Mouse (Mus musculus) T-helper 1 cell (primary cell): ENCODE measurements around the gene Fgfr2.

Experiments used
- in situ Hi-C: fragments of 300-600 bp; cut with MboI, MseI; formaldehyde crosslinking; loops from one replicate; pipeline ENCODE4 v1.15.1; 2025; ENCODE audit warnings: high pct_unique_total_duplicates

Fgfr2 gene

DNA sequence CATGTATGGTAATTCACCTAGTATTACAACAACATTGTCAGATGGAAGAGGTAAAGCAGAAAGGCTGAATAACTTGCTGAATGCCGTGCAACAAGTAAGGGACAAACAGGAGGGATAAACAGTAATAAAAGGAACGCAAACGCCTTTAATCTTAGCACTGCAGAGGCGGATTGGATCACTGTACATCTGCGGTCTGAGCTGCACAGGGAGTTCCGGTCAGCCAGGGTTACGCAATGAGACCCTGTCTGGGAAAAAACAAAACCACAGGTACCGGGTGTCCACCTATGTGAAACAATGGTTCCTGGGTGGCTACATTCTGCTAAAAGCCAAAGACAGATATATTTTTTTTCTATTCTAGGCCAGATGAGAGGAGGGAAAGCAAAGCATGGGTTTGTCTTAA is 2599.7 kb downstream of the Fgfr2 start:
- in situ Hi-C loops = loop anchor here (25.0 kb wide), 1 partner anchor 1039 kb away; the partner anchor contains the start of gene Bub3

DNA sequence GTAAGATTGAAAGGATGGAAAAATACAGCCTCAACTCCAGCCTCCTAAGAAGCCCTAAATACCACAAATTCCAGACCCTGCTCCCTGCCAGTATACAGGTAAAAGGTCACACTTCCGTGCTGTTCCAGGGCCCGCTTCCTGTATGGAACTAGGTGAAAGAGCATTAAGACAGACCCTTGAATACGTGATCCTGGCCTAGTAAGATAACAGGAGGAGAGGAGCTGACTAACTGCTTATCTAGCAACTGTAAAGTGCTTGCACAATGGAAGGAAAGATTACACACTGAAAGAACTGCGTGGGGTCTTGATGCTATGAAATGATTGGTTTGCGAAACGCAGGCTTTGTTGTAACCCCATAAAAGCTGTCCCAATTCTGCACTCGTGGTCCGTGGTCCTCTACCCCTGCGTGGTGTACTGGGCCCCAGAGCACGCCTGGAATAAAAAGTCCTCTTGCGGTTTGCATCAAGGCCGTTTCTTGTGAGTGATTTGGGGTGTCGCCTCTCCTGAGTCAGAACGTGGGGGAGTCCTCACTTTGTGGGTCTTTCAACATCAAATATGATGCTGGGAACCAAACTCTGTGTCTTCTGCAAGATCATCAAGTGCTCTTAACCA is 2602.2 kb downstream of the Fgfr2 start:
- in situ Hi-C loops = loop anchor here (25.0 kb wide), 1 partner anchor 1041 kb away; the partner anchor contains the start of gene Bub3

DNA sequence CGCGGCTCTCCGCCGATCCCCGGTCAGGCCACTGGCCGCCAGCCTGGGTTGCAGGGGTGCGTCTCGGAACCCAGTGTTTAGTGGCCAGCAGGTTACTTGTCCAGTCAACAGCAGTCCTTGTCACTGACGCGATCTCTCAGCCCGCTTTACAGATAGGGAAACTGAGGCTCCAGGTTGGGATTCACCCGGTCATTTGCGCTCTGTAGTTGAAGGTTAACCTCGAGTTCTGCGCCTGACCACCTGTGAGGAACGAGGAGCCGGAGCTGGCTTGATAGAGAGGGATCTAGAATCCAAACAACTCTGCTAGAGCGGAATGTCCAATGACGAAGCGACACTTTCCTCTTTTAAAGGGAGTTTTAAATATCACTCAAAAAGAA is 2603.1 kb downstream of the Fgfr2 start, which contains the start of gene Ate1:
Gene Ate1 (minus strand): TSS at position 321 of the 377 bp plus-strand sequence.
- in situ Hi-C loops = loop anchor here (25.0 kb wide), 1 partner anchor 1042 kb away; the partner anchor contains the start of gene Bub3

DNA sequence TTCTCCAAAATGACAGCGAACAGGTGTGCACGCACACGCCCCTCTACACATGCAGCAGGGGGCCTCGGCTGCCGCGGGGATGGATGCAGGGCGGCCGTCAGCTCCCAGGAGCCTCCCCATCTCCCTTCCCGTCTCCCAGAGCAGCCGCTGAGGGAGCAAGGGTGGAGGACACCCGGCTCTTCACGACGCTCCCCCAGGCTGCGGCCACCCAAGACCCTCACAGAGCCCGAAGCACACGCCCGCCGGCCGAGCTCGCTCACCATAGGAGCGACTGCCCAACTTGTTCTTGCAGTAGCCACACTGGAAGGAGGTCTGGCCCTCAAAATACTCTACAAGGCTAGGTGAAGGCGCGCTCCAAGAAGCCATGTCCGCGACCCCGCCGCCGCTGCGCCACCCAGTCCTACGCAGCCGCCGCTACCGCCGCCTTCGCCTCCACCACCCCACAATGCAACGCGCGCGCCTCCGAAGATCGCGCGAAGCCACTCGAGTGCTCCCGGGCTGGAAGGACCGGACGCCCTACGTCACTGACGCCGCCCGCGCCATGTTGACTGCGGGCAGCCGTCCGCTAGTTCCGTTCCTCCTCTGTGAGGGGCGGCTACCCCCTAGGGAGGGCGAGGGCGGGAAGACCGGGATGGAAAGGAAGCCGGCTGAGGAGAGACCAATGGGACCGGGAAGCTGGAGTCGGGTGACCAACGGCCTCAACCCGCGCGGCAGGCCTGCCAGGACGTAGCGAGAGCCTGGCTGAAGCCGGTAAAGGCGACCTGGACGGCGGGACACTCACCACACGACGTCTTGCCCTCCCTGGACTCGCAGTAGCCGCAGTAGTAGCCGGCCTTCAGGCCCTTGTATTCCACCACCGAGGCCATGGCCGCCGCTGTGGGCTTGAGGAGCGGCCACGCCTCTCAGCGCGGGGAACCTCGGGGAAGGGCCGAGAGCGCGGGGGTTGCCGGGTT is 2603.8 kb downstream of the Fgfr2 start:
- in situ Hi-C loops = loop anchor here (25.0 kb wide), 1 partner anchor 1043 kb away; the partner anchor contains the start of gene Bub3

DNA sequence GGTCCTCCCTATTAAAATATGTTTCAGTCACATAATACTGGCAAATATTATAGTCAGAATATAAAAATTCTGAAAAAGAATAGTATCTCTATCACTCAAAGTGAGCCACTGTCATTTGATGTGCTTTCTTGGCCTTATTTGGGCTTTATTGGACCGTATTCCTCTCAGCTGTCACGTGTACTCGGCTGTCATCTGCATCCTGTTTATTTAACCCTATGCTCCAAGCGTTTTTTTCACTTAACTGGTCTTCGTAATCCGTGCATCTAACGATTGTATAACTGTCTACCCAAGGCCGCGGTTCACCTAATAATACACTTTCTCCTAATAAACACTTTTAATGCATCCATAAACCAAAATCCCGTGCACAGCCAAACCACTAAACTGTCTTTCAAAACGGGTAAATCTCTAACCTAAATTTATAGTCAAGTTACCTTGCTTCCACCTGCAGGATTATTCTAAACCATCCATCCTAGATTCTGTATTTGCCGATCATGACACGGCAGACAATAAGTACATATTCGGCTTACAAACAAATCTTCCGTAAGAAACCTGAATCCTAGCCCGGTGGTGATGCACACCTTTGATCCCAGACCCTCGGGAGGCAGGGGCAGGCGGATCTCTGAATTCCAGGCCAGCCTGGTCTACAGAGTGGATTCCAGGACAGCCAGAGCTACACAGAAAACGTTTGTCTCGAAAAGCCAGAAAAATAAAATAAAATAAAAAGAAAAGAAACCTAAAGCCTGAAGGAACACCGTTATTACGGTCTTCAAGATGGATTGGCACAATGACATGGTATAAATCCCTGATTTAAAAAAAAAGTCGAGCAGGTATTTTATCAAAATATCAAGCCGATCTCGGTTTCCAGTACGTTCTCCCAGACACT is 2604.7 kb downstream of the Fgfr2 start:
- in situ Hi-C loops = loop anchor here (25.0 kb wide), 1 partner anchor 1044 kb away; the partner anchor contains the start of gene Bub3

DNA sequence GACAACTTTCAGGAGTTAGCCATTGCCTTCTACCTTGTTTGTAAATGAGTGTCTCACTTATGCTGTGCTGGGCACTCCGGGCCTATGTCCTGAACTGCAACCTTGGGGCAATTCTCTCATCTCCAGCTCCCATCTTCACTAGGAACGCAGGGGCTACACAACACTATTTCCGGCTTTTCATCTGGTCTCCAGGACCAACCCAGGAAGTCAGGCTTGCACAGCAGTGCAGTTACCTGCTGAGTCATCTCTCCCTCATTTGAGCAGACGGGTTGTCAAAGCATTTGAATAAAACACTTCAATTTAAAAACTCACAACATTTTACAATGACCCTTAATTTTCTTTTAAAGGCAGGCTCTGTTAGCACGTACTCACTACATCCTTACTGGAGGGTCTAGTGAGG is 2612.9 kb downstream of the Fgfr2 start:
- in situ Hi-C loops = loop anchor here (25.0 kb wide), 1 partner anchor 1052 kb away; the partner anchor contains the start of gene Bub3

DNA sequence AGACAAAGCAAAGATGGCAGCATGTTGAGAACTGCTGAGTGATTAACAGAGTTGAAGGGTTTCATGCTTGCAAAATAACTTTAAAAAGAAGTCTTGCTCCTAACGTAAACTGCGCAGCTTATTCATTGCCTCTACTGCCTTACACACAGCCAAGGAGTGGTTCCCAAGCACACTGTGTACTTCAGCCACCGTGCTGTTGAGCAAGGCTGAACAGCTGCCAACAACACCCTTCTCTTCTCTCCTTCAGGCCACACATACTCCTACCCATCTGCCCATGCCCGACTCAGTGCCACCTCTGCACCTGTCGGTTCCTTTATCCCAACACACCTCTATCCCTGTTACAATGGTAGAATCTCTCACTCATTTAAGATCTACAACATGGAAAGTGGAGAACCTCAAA is 2620.1 kb downstream of the Fgfr2 start:
- in situ Hi-C loops = loop anchor here (25.0 kb wide), 1 partner anchor 1059 kb away; the partner anchor contains the start of gene Bub3

DNA sequence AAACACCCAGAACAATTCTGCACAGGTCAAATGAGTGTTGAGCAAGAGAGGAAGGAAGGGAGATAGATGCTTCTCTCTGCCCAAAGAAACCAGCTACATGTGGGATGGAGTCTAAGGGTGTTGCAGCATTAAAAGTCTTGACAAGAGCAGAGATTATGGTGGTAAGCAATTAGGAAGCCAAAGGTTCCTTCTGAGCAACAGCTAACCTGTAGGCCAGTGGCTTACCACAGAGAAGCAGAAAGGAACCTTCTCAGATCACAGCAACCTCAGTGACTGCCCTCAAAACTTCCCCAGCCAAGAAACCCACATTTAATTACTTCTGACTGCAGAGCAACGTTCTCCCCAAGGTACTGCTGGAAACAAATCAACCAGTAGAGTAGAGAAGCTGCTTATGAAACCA is 2621.7 kb downstream of the Fgfr2 start:
- in situ Hi-C loops = loop anchor here (25.0 kb wide), 1 partner anchor 1061 kb away; the partner anchor contains the start of gene Bub3

DNA sequence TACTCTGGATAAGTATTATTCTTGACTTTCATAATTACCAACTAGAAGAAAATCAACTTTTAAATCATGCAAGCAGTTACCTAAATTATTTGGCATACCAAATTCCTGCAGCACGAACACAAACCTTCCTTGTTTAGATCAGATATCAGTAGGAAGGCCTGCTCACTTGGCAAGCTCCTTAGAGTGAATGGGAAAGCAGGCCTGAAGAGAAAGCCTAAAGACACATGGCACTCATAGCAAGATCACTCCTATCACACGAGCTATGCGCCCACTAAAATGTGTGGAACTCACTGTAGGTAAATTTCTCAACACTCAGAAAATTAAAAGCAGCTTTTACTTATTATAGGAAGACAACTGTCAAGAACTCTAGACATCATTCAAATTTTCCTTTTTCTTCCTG is 2629.8 kb downstream of the Fgfr2 start:
- in situ Hi-C loops = no loop called here

DNA sequence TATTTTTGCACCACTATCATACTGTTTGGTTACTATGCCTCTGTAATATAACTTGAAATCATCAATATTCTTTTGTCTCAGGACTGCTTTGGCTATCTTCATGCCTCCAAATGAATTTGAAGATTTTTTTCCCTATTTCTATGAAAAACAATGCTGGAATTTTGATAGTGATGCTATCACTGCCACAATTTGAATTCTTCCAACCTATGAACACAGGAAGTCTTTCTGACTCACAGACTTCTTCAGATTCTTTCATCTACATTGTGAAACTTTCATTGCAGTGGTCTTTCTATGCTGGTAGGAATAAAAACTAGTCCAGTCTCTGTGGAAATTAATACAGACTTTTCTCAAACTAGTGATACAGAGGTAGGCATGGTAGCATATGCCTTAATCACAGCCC is 2631.1 kb downstream of the Fgfr2 start:
- in situ Hi-C loops = no loop called here

DNA sequence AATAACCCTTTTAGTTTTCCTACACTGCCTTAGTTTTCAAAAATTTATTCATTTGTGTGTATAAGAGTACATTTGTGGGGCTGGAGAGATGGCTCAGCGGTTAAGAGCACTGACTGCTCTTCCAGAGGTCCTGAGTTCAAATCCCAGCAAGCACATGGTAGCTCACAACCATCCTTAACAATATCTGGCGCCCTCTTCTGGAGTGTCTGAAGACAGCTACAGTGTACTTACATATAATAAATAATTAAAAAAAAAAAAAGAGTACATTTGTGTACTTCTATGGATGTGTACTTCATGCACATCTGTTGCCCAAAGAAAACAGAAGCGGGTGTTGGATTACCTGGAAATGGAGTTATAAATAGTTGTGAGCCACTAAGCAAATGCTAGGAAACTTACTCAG is 2644.1 kb downstream of the Fgfr2 start:
- in situ Hi-C loops = loop anchor here (5.0 kb wide), 1 partner anchor 832 kb away; no protein-coding TSS in a partner anchor

DNA sequence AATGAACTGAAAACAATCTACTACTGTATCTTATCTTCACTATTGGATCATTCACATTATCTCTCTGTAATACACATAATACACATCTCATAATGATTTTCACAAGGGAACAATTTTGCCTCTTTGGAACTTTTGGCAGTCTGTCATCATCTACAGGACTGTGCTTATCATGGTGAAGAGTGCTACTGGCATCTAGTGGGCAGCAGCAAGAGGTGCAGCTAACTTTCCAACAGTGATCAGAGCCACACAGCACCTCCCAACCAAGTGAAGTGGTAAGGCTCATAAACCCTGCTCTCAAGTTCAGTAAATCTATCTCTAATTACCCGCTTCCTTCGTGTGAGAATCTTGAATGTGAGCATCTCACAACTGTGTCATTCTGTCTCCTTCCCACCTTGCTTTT is 2647.2 kb downstream of the Fgfr2 start:
- in situ Hi-C loops = loop anchor here (5.0 kb wide), 1 partner anchor 829 kb away; no protein-coding TSS in a partner anchor

DNA sequence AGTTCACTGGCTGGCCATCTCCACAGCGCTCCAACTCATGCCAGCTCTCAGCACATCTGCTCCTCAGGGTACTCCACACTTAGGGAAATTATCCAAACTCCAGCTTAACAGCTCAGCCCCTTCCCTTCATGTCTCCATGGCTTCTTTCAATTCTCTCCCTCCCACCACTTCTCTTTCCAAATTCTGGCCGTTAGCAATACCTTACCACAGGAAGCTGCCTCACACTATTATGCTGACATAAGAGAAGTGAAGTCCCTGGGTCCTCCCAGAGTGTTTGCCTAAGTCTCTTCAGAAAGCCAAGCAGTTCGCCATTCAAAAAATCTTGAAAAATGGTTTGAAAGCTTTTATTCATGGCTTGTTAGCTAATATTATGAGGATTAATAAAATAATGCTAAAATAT is 2649.3 kb downstream of the Fgfr2 start:
- in situ Hi-C loops = no loop called here

DNA sequence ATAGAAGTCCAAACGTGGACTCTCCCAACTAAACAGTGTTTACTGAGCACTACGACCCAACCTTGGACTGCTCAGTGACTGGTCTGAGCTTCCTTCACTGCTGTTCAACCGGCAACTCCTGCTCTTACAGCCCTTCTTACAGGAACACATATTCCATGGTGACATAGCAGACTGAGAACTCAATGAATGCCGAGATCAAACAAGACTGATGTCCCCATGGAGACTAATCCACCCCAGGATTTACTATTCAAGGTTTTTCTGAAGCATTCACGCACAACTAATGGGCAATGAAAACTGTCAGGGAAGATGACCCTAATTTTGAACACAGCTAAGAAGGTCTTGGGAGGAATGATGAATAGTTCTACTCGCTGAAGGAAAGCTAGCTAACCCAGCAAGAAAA is 2650.5 kb downstream of the Fgfr2 start:
- in situ Hi-C loops = no loop called here

DNA sequence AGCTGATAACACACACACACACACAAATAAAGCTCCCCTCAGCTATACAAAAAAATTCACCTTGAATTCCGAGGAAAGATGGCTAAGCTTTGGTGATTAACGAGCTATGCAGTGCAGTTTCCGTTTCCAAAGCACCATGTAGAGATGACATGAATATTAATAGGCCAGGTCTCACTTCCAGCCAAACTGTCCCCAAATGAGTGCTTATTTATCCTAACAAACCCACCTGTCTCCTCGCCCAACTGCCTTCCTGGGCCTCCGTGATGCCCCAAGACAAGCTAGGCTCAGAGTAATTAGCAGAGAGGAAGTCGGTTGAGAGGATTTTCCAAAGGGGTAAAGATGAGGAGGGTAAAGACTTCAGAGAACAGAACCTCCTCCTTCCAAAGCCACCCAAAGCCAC is 2652.1 kb downstream of the Fgfr2 start:
- in situ Hi-C loops = no loop called here

DNA sequence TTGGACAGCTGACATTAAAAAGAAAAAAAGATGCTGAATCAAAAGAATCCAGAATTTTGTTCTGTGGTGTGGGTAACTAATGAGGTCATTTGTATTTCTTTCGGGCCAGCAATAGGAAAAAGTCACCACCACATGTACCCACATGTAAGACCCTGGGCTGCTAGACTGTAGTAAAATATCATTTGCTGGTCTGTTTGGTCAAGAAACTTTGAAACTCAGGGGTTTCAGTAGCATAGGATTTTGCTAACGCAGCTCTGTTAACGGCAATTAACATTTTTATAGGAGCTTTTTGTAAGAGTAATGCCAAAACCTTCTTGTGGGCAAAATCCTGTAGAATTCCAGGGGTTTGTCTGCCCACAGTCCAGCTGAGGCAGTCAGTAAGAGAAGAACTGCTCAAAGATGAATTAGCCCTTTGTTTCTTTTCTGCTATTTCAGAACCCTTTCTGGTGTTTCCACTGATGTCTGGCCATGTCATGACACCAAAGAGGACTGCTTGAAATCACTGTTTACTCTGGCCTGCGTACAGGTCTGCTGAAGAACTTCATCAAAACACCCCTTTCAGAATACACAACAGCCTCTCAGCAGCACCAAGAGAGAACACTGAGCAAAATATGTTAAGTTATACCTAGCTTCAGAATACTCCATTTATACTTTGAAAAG is 2667.4 kb downstream of the Fgfr2 start:
- in situ Hi-C loops = no loop called here

DNA sequence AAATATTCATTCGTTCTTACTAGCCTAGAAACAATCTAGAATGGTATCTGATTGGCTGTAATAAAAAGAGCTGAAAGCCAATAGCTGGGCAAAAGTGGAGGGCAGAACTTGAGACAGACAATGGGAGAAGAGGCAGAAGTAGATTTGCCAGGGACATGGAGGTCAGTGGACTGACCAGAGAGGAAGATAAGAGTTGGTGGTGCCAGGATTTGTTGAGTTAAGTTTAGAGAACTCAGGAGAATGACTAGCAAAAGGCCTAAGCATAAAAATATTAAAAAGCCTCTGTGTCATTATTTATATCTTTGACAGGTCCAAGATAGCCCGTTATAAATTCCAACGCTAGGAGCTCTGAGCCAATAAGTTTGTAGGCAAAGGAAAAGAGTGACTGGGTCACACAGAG is 2668.9 kb downstream of the Fgfr2 start:
- in situ Hi-C loops = no loop called here

DNA sequence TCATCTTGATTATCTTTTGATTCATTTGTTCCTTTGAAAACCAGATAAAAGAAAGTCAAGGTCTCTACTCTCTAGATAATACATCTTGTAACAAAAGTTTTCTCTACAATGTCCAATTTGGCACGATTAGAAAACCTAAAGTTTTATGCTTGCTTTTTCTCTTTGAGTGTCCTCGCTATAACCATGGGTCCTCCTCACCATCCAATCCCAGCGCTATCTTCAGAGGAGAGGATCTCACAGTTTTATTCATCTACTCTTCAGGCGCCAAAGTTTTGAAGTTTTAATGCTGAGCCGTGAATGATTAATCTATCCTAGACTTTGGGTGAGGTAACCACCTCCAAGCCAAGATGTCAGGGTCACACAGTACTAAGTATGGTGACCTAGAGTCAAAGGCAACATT is 2687.4 kb downstream of the Fgfr2 start:
- in situ Hi-C loops = no loop called here

DNA sequence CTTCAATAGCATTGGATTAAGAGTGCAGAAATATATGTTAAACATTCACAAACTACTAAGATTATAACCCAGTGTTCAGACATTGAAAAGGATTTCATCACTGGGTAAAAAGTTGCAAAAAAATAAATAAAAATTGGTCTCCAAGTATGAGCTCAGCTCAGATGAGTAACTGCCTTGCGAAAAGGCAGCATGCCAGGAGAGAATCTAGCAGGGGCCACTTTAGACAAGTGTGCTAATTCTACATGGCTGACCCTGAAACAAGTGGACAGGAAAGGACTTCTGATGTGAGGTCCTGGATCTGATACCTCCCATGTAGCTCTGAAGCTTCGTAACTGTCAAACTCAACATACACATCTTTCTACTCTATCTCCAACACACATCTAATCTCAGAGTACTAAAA is 2691.0 kb downstream of the Fgfr2 start:
- in situ Hi-C loops = no loop called here

DNA sequence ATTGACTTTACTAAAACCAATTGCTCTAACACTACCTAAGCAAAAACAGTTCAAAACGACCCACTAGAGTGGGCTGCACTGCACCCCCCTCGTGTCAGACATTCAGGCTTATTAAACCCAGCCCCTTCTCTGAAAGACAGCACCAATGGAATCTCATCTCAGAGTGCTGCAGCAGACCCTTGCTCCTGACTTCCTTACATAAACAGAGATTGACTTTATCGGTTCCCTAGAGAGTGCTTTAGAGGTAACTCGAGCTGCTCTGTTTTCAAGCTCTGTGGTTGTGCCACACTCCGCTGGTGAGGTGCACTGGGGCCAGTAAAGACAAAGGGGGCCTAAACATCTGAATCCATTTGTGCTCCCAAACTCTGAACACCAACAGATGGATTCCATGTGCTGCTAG is 2696.6 kb downstream of the Fgfr2 start:
- in situ Hi-C loops = loop anchor here (10.0 kb wide), 1 partner anchor 1838 kb away; no protein-coding TSS in a partner anchor

DNA sequence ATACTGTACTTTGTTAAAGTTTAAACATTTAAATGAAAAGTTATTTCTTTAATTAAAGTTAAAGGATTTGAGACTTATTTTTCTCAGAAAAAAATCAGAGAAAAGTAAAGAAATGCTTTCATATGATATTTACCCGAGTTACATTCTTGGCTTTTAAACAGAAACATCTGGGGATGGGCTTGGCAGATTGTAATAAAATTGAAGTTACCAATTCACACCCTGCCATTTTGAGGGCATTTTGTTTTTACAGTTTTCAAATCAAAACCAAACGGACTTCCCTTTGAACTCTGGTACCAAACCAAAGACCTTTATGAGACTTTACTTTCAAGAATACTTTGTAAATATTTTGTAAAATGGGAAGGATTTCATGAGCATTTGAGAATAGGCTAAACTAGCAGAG is 2697.2 kb downstream of the Fgfr2 start:
- in situ Hi-C loops = loop anchor here (10.0 kb wide), 1 partner anchor 1839 kb away; no protein-coding TSS in a partner anchor
